Mouse (Mus musculus) midbrain, embryonic 16.5 days (tissue): ENCODE data around the gene Metrnl. TPM values are rescaled to one million over a fixed set of nuclear protein-coding genes. Genes with fewer than 3 reads are reported as not detected.

Experiments used
- ATAC-seq: fragments of 200-750 bp; cut with Nextera tagmentation; 2 replicates; pipeline ENCODE4 v1.8.0; 2017; ENCODE audit warnings: moderate TSS enrichment
- H3K27ac ChIP-seq: fragments of 300-500 bp; sonication (generic); 2 replicates; pipeline ENCODE4 v1.5.1; 2014; ENCODE audit warnings: mild to moderate bottlenecking, low read length, mixed read lengths
- H3K27me3 ChIP-seq: fragments of 300-500 bp; sonication (generic); 2 replicates; pipeline ENCODE4 v1.6.1; 2014; ENCODE audit warnings: low read depth, low read length, mixed read lengths; ENCODE audit not compliant: control insufficient read depth, insufficient read depth
- H3K36me3 ChIP-seq: fragments of 300-500 bp; sonication (generic); 2 replicates; pipeline ENCODE4 v1.6.1; 2014; ENCODE audit warnings: mild to moderate bottlenecking, low read length, moderate library complexity, mixed read lengths; ENCODE audit not compliant: control insufficient read depth, insufficient read depth
- H3K4me1 ChIP-seq: fragments of 300-500 bp; sonication (generic); 2 replicates; pipeline ENCODE4 v1.6.1; 2014; ENCODE audit warnings: mild to moderate bottlenecking, low read length, mixed read lengths; ENCODE audit not compliant: control insufficient read depth, insufficient read depth
- H3K4me2 ChIP-seq: fragments of 300-500 bp; sonication (generic); 2 replicates; pipeline ENCODE4 v1.6.1; 2014; ENCODE audit warnings: mild to moderate bottlenecking, low read length, mixed read lengths
- H3K4me3 ChIP-seq: fragments of 300-500 bp; sonication (generic); 2 replicates; pipeline ENCODE4 v1.5.1; 2014; ENCODE audit warnings: low read depth, mild to moderate bottlenecking, low read length, moderate library complexity, mixed read lengths
- H3K9ac ChIP-seq: fragments of 300-500 bp; sonication (generic); 2 replicates; pipeline ENCODE4 v1.6.1; 2014; ENCODE audit warnings: low read depth, low read length, mixed read lengths
- H3K9me3 ChIP-seq: fragments of 300-500 bp; sonication (generic); replicated peaks from 2 replicates; pipeline ENCODE4 v1.6.1; 2014; ENCODE audit warnings: mild to moderate bottlenecking, low read length, mixed read lengths; ENCODE audit not compliant: control insufficient read depth, poor library complexity, severe bottlenecking
- WGBS: fragments of 180-500 bp; shearing (Covaris S2); extraction: QIAGEN DNeasy Blood & Tissue Kit; methylation state at CpG from one replicate; pipeline ENCODE4 v1.1.7; 2014; 5-methylcytosine and 5-hydroxymethylcytosine counted together
- polyA plus RNA-seq: library from polyadenylated mRNA; unstranded; fragments of >200 nt; fragmentation: Nextera tagmentation; extraction: Ambion mirVana; gene quantifications from 2 replicates; pipeline ENCODE4 v1.2.1, GENCODE M21; 2015

The Metrnl gene
- polyA plus RNA-seq, 1 experiment from 2014 or later: 12.7 TPM

GRCm38 (mm10) chr11:121697271-121697670 is 4.1 kb upstream of the Metrnl start:
- H3K4me2 ChIP-seq: no peak overlapping the region
- 91% methylated on average over 4 of the region's 4 CpGs for WGBS
- no peak for ATAC-seq

GRCm38 (mm10) chr11:121698381-121698955 is 2.9 kb upstream of the Metrnl start:
- H3K9ac ChIP-seq: no peak overlapping the region
- peaks cover 2% of the 10 kb centered on the region; the same call in 1 of the 2 replicates for H3K4me1 ChIP-seq
- no peaks in the 10 kb centered on the region for H3K27me3 ChIP-seq
- no peaks in the 10 kb centered on the region for H3K9me3 ChIP-seq
- no peak overlapping the region for H3K27ac ChIP-seq
- ATAC-seq: no peak
- H3K4me2 ChIP-seq: no peak overlapping the region
- no peaks in the 10 kb centered on the region for H3K36me3 ChIP-seq
- no peak overlapping the region for H3K4me3 ChIP-seq
- 79% methylated on average over 5 of the region's 5 CpGs for WGBS

More at GRCm38 (mm10) chr11:121697271-121697670, 4.1 kb upstream of the Metrnl start:
- Histone ChIP-seq H3K36me3 (no peaks in the 10 kb centered on the region), H3K9ac (no peak overlapping the region), H3K27me3 (no peaks in the 10 kb centered on the region), H3K27ac (no peak overlapping the region), H3K9me3 (no peaks in the 10 kb centered on the region), H3K4me3 (no peak overlapping the region), H3K4me1 (no peaks in the 10 kb centered on the region)

GRCm38 (mm10) chr11:121702111-121702894 is 959 bp downstream of the Metrnl start:
- no peaks in the 10 kb centered on the region for H3K36me3 ChIP-seq
- peak overlapping the region; percentile 68 for H3K4me3 ChIP-seq
- peak overlapping the region; percentile 70 for H3K9ac ChIP-seq
- peaks cover 8% of the 10 kb centered on the region; the same call in 1 of the 2 replicates for H3K4me1 ChIP-seq
- peak overlapping the region; percentile 92 for H3K4me2 ChIP-seq
- peak; percentile 91 for ATAC-seq
- peak overlapping the region; percentile 9; the same call in 1 of the 2 replicates for H3K27ac ChIP-seq
- H3K9me3 ChIP-seq: no peaks in the 10 kb centered on the region
- peaks cover 8% of the 10 kb centered on the region for H3K27me3 ChIP-seq
- under 1% methylated on average over 57 of the region's 69 CpGs for WGBS

GRCm38 (mm10) chr11:121702895-121703618 is 1.7 kb downstream of the Metrnl start:
- peak; percentile 43 for ATAC-seq
- H3K27ac ChIP-seq: no peak overlapping the region; the same call in 1 of the 2 replicates
- under 1% methylated on average over 40 of the region's 40 CpGs for WGBS
- H3K27me3 ChIP-seq: peaks cover 8% of the 10 kb centered on the region
- no peaks in the 10 kb centered on the region for H3K9me3 ChIP-seq
- H3K4me2 ChIP-seq: peak overlapping the region; percentile 92
- peaks cover 8% of the 10 kb centered on the region; the same call in 1 of the 2 replicates for H3K4me1 ChIP-seq
- H3K4me3 ChIP-seq: peak overlapping the region; percentile 68
- no peaks in the 10 kb centered on the region for H3K36me3 ChIP-seq
- peak overlapping the region; percentile 70 for H3K9ac ChIP-seq

- peak overlapping the region; percentile 68 for H3K4me3 ChIP-seq
- 14% methylated on average over 16 of the region's 16 CpGs for WGBS
- peak overlapping the region; percentile 70 for H3K9ac ChIP-seq
- H3K4me2 ChIP-seq: peak overlapping the region; percentile 92
- ATAC-seq: no peak; the same call in 1 of the 2 replicates
- no peak overlapping the region; the same call in 1 of the 2 replicates for H3K27ac ChIP-seq
- no peaks in the 10 kb centered on the region for H3K9me3 ChIP-seq
- peaks cover 8% of the 10 kb centered on the region for H3K27me3 ChIP-seq
- peaks cover 8% of the 10 kb centered on the region; the same call in 1 of the 2 replicates for H3K4me1 ChIP-seq
- no peaks in the 10 kb centered on the region for H3K36me3 ChIP-seq
Observed at GRCm38 (mm10) chr11:121703619-121704215, 2.4 kb downstream of the Metrnl start.

GRCm38 (mm10) chr11:121706521-121707005 is 5.2 kb downstream of the Metrnl start:
- no peak for ATAC-seq
- 49% methylated on average over 7 of the region's 7 CpGs for WGBS
- H3K27me3 ChIP-seq: peaks cover 8% of the 10 kb centered on the region
- H3K4me1 ChIP-seq: peaks cover 8% of the 10 kb centered on the region; the same call in 1 of the 2 replicates
- H3K36me3 ChIP-seq: no peaks in the 10 kb centered on the region
- no peaks in the 10 kb centered on the region for H3K9me3 ChIP-seq
- no peak overlapping the region for H3K27ac ChIP-seq
- no peak overlapping the region for H3K4me2 ChIP-seq
- no peak overlapping the region for H3K9ac ChIP-seq
- H3K4me3 ChIP-seq: no peak overlapping the region

GRCm38 (mm10) chr11:121709278-121709677 is 7.9 kb downstream of the Metrnl start:
- H3K27me3 ChIP-seq: peaks cover 6% of the 10 kb centered on the region
- no peak for ATAC-seq
- no peak overlapping the region for H3K9ac ChIP-seq
- no peaks in the 10 kb centered on the region for H3K4me1 ChIP-seq
- no peaks in the 10 kb centered on the region for H3K36me3 ChIP-seq
- no peaks in the 10 kb centered on the region for H3K9me3 ChIP-seq
- H3K4me2 ChIP-seq: no peak overlapping the region
- H3K27ac ChIP-seq: no peak overlapping the region
- WGBS: 84% methylated on average over 4 of the region's 4 CpGs
- H3K4me3 ChIP-seq: no peak overlapping the region

- 96% methylated on average over 5 of the region's 5 CpGs for WGBS
Observed at GRCm38 (mm10) chr11:121710245-121710644, 8.9 kb downstream of the Metrnl start.

More at GRCm38 (mm10) chr11:121710245-121710644, 8.9 kb downstream of the Metrnl start:
- Histone ChIP-seq H3K9ac (no peak overlapping the region), H3K4me3 (no peak overlapping the region), H3K4me1 (no peaks in the 10 kb centered on the region), H3K36me3 (no peaks in the 10 kb centered on the region; the same call in 1 of the 2 replicates), H3K9me3 (no peaks in the 10 kb centered on the region), H3K27ac (no peak overlapping the region), H3K27me3 (no peaks in the 10 kb centered on the region), H3K4me2 (no peak overlapping the region)
- no peak for ATAC-seq
